Mouse (Mus musculus) intestine, embryonic 14.5 days (tissue): ENCODE results near the gene Hoxa2. TPM values are rescaled to one million over a fixed set of nuclear protein-coding genes. Genes with fewer than 3 reads are reported as not detected.
A peak's percentile ranks its signal among the peaks of the same experiment; 100 is the strongest.

Experiments
- ATAC-seq: fragments of 200-750 bp; cut with Nextera tagmentation; replicated peaks from 2 replicates; pipeline ENCODE4 v1.8.0; 2017; ENCODE audit warnings: low read depth, moderate number of reproducible peaks, moderate TSS enrichment, moderate library complexity; ENCODE audit not compliant: low FRiP score, low TSS enrichment
- DNase-seq: peaks from one replicate; pipeline ENCODE4 v3.0.0-alpha.2; 2018; ENCODE audit warnings: low spot score
- H3K27ac ChIP-seq: fragments of 300-500 bp; sonication (generic); 2 replicates; pipeline ENCODE4 v1.5.1; 2014; ENCODE audit warnings: low read depth, mild to moderate bottlenecking, control low read depth
- H3K27me3 ChIP-seq: fragments of 300-500 bp; sonication (generic); replicated peaks from 2 replicates; pipeline ENCODE4 v1.6.1; 2014; ENCODE audit warnings: low read length, control low read depth; ENCODE audit not compliant: control insufficient read depth, insufficient read depth
- H3K36me3 ChIP-seq: fragments of 300-500 bp; sonication (generic); 2 replicates; pipeline ENCODE4 v1.6.1; 2014; ENCODE audit warnings: low read length, control low read depth; ENCODE audit not compliant: control insufficient read depth, insufficient read depth
- H3K4me1 ChIP-seq: fragments of 300-500 bp; sonication (generic); replicated peaks from 2 replicates; pipeline ENCODE4 v1.6.1; 2014; ENCODE audit warnings: low read length, control low read depth, mixed read lengths; ENCODE audit not compliant: control insufficient read depth, insufficient read depth
- H3K4me2 ChIP-seq: fragments of 300-500 bp; sonication (generic); 2 replicates; pipeline ENCODE4 v1.6.1; 2014; ENCODE audit warnings: low read length
- H3K4me3 ChIP-seq: fragments of 300-500 bp; sonication (generic); 2 replicates; pipeline ENCODE4 v1.5.1; 2014; ENCODE audit warnings: low read depth, low read length, control low read depth, mixed read lengths
- H3K9ac ChIP-seq: fragments of 300-500 bp; sonication (generic); 2 replicates; pipeline ENCODE4 v1.6.1; 2014; ENCODE audit warnings: mild to moderate bottlenecking, low read length
- H3K9me3 ChIP-seq: fragments of 300-500 bp; sonication (generic); 2 replicates; pipeline ENCODE4 v1.6.1; 2016; ENCODE audit warnings: low read length, control low read depth; ENCODE audit not compliant: control insufficient read depth
- WGBS: fragments of 180-500 bp; shearing (Covaris S2); extraction: QIAGEN DNeasy Blood & Tissue Kit; methylation state at CpG from one replicate; pipeline ENCODE4 v1.1.7; 2014; 5-methylcytosine and 5-hydroxymethylcytosine counted together
- polyA plus RNA-seq: library from polyadenylated mRNA; unstranded; fragments of >200 nt; fragmentation: Nextera tagmentation; extraction: Ambion mirVana; gene quantifications from 2 replicates; pipeline ENCODE4 v1.2.1, GENCODE M21; 2014

The Hoxa2 gene
- polyA plus RNA-seq, 1 experiment from 2014 or later = 10.8 TPM

GRCm38 (mm10) chr6:52154044-52154443 is 10.6 kb downstream of the Hoxa2 start:
- H3K9me3 ChIP-seq = no peaks in the 10 kb centered on the region
- no peak for ATAC-seq
- H3K9ac ChIP-seq = no peak overlapping the region
- peaks cover 56% of the 10 kb centered on the region for H3K27me3 ChIP-seq
- peaks cover 21% of the 10 kb centered on the region for H3K4me1 ChIP-seq
- H3K27ac ChIP-seq = no peak overlapping the region
- 64% methylated on average over 5 of the region's 5 CpGs for WGBS
- H3K4me3 ChIP-seq = no peak overlapping the region
- no peak overlapping the region for H3K4me2 ChIP-seq
- no peak for DNase-seq
- no peaks in the 10 kb centered on the region for H3K36me3 ChIP-seq

GRCm38 (mm10) chr6:52153270-52153669 is 11.4 kb downstream of the Hoxa2 start:
- Histone ChIP-seq H3K27ac (no peak overlapping the region), H3K9me3 (no peaks in the 10 kb centered on the region), H3K36me3 (no peaks in the 10 kb centered on the region), H3K27me3 (peaks cover 56% of the 10 kb centered on the region), H3K4me3 (no peak overlapping the region), H3K9ac (no peak overlapping the region), H3K4me1 (peaks cover 21% of the 10 kb centered on the region), H3K4me2 (no peak overlapping the region)
- 13% methylated on average over 6 of the region's 6 CpGs for WGBS
- DNase-seq = no peak
- ATAC-seq = no peak

- Histone ChIP-seq H3K4me1 (peaks cover 18% of the 10 kb centered on the region), H3K36me3 (no peaks in the 10 kb centered on the region), H3K27ac (no peak overlapping the region), H3K4me3 (no peak overlapping the region), H3K9ac (no peak overlapping the region), H3K4me2 (no peak overlapping the region), H3K27me3 (peaks cover 54% of the 10 kb centered on the region), H3K9me3 (no peaks in the 10 kb centered on the region)
- ATAC-seq (no peak), DNase-seq (peak; percentile 54)
- 37% methylated on average over 16 of the region's 16 CpGs for WGBS
Measured at GRCm38 (mm10) chr6:52152226-52153193, 12.1 kb downstream of the Hoxa2 start.

- WGBS = 41% methylated on average over 4 of the region's 4 CpGs
- Histone ChIP-seq H3K4me2 (no peak overlapping the region), H3K27ac (no peak overlapping the region), H3K9ac (no peak overlapping the region), H3K9me3 (no peaks in the 10 kb centered on the region), H3K4me1 (peaks cover 11% of the 10 kb centered on the region), H3K4me3 (no peak overlapping the region), H3K27me3 (peaks cover 44% of the 10 kb centered on the region), H3K36me3 (no peaks in the 10 kb centered on the region)
- ATAC-seq (0 out of 2 replicates have a peak, but pooled peaks have one; percentile 14), DNase-seq (no peak)
Measured at GRCm38 (mm10) chr6:52151571-52151970, 13.1 kb downstream of the Hoxa2 start.

GRCm38 (mm10) chr6:52150401-52150966 is 14.1 kb downstream of the Hoxa2 start:
- H3K36me3 ChIP-seq = no peaks in the 10 kb centered on the region
- no peak overlapping the region for H3K4me3 ChIP-seq
- H3K27ac ChIP-seq = no peak overlapping the region
- ATAC-seq = peak; percentile 51; the same call in 1 of the 2 replicates
- peaks cover 11% of the 10 kb centered on the region for H3K4me1 ChIP-seq
- peak overlapping the region; percentile 37 for H3K4me2 ChIP-seq
- WGBS = 9% methylated on average over 16 of the region's 16 CpGs
- no peak for DNase-seq
- no peaks in the 10 kb centered on the region for H3K9me3 ChIP-seq
- H3K9ac ChIP-seq = no peak overlapping the region
- peaks cover 34% of the 10 kb centered on the region for H3K27me3 ChIP-seq

GRCm38 (mm10) chr6:52139115-52139514 is 25.5 kb downstream of the Hoxa2 start:
- H3K4me1 ChIP-seq = 0 out of 2 replicates have a peak, but pooled peaks cover 7% of the 10 kb centered on the region
- 81% methylated on average over 5 of the region's 5 CpGs for WGBS
- no peaks in the 10 kb centered on the region for H3K36me3 ChIP-seq
- no peak overlapping the region for H3K9ac ChIP-seq
- no peak overlapping the region for H3K27ac ChIP-seq
- H3K27me3 ChIP-seq = no peaks in the 10 kb centered on the region
- H3K9me3 ChIP-seq = no peaks in the 10 kb centered on the region
- no peak overlapping the region for H3K4me3 ChIP-seq
- DNase-seq (peak; percentile 47), ATAC-seq (no peak)
- no peak overlapping the region for H3K4me2 ChIP-seq

- Histone ChIP-seq H3K27ac (no peak overlapping the region), H3K4me3 (no peak overlapping the region), H3K36me3 (no peaks in the 10 kb centered on the region), H3K4me2 (no peak overlapping the region), H3K9me3 (no peaks in the 10 kb centered on the region), H3K27me3 (no peaks in the 10 kb centered on the region), H3K9ac (no peak overlapping the region), H3K4me1 (0 out of 2 replicates have a peak, but pooled peaks cover 7% of the 10 kb centered on the region)
- peak; percentile 47 for DNase-seq
- 37% methylated on average over 10 of the region's 10 CpGs for WGBS
- ATAC-seq = no peak
Measured at GRCm38 (mm10) chr6:52138576-52138975, 26.1 kb downstream of the Hoxa2 start.

GRCm38 (mm10) chr6:52137841-52138535 is 26.6 kb downstream of the Hoxa2 start:
- no peaks in the 10 kb centered on the region for H3K9me3 ChIP-seq
- DNase-seq = peak; percentile 50

More at GRCm38 (mm10) chr6:52137841-52138535, 26.6 kb downstream of the Hoxa2 start:
- Histone ChIP-seq H3K4me1 (0 out of 2 replicates have a peak, but pooled peaks cover 7% of the 10 kb centered on the region), H3K27ac (no peak overlapping the region), H3K36me3 (no peaks in the 10 kb centered on the region), H3K4me2 (no peak overlapping the region), H3K27me3 (no peaks in the 10 kb centered on the region), H3K9ac (no peak overlapping the region), H3K4me3 (no peak overlapping the region)
- ATAC-seq = no peak
- WGBS = 62% methylated on average over 9 of the region's 9 CpGs
